Mouse (Mus musculus) lung, embryonic 14.5 days (tissue): Measurements from ENCODE around the gene Psmc3. TPM values are rescaled to one million over a fixed set of nuclear protein-coding genes. Genes with fewer than 3 reads are reported as not detected.

Experiments used
- ATAC-seq: fragments of 200-750 bp; cut with Nextera tagmentation; 2 replicates; pipeline ENCODE4 v1.8.0; 2017; ENCODE audit warnings: mild to moderate bottlenecking, moderate TSS enrichment, moderate library complexity; ENCODE audit not compliant: insufficient read depth
- DNase-seq: peaks from one replicate; pipeline ENCODE4 v3.0.0-alpha.2; 2015
- H3K27ac ChIP-seq: fragments of 300-500 bp; sonication (generic); 2 replicates; pipeline ENCODE4 v1.5.1; 2014; ENCODE audit warnings: low read depth, mild to moderate bottlenecking, moderate library complexity
- H3K27me3 ChIP-seq: fragments of 300-500 bp; sonication (generic); 2 replicates; pipeline ENCODE4 v1.6.1; 2014; ENCODE audit warnings: low read length, control low read depth; ENCODE audit not compliant: insufficient read depth
- H3K36me3 ChIP-seq: fragments of 300-500 bp; sonication (generic); 2 replicates; pipeline ENCODE4 v1.6.1; 2014; ENCODE audit warnings: control low read depth; ENCODE audit not compliant: insufficient read depth
- H3K4me1 ChIP-seq: fragments of 300-500 bp; sonication (generic); 2 replicates; pipeline ENCODE4 v1.6.1; 2014; ENCODE audit warnings: antibody characterized with exemption, control low read depth; ENCODE audit not compliant: insufficient read depth
- H3K4me2 ChIP-seq: fragments of 300-500 bp; sonication (generic); 2 replicates; pipeline ENCODE4 v1.6.1; 2014; ENCODE audit warnings: mild to moderate bottlenecking
- H3K4me3 ChIP-seq: fragments of 300-500 bp; sonication (generic); 2 replicates; pipeline ENCODE4 v1.5.1; 2014; ENCODE audit warnings: low read depth, low read length
- H3K9ac ChIP-seq: fragments of 300-500 bp; sonication (generic); 2 replicates; pipeline ENCODE4 v1.6.1; 2014
- H3K9me3 ChIP-seq: fragments of 300-500 bp; sonication (generic); 2 replicates; pipeline ENCODE4 v1.6.1; 2016; ENCODE audit warnings: low read depth, low read length, control low read depth
- CTCF ChIP-seq: IDR thresholded peaks from 2 replicates; pipeline ENCODE4 v1.5.1; 2016; ENCODE audit warnings: antibody characterized with exemption, low read depth
- WGBS: fragments of 180-500 bp; shearing (Covaris S2); extraction: QIAGEN DNeasy Blood & Tissue Kit; methylation state at CpG from one replicate; pipeline ENCODE4 v1.1.7; 2014; 5-methylcytosine and 5-hydroxymethylcytosine counted together
- polyA plus RNA-seq: library from polyadenylated mRNA; unstranded; fragments of >200 nt; fragmentation: Nextera tagmentation; extraction: Ambion mirVana; gene quantifications from 2 replicates; pipeline ENCODE4 v1.2.1, GENCODE M21; 2014

Gene Psmc3
- polyA plus RNA-seq, 1 experiment from 2014 or later = 322 TPM

GRCm38 (mm10) chr2:91069306-91070000 lies 15.6 kb downstream of the Psmc3 start:
- Histone ChIP-seq H3K9me3 (no peaks in the 10 kb centered on the region), H3K9ac (peak overlapping the region; percentile 57), H3K27me3 (no peaks in the 10 kb centered on the region), H3K27ac (peak overlapping the region; percentile 82), H3K36me3 (peaks cover 25% of the 10 kb centered on the region), H3K4me1 (peaks cover 6% of the 10 kb centered on the region; the same call in 1 of the 2 replicates), H3K4me2 (peak overlapping the region; percentile 86), H3K4me3 (peak overlapping the region; percentile 58)
- DNase-seq = peak; percentile 52
- no peak for TF ChIP-seq CTCF
- ATAC-seq = peak; percentile 9; the same call in 1 of the 2 replicates
- whole genome bisulfite sequencing = 4% methylated on average over 14 of the region's 14 CpGs

- TF ChIP-seq CTCF = peak; percentile 100
- Histone ChIP-seq H3K4me3 (peak within 1 kb of the TSS; percentile 58), H3K9ac (peak within 1 kb of the TSS; percentile 57), H3K36me3 (peaks cover 19% of the 10 kb centered on the region), H3K4me2 (peak within 1 kb of the TSS; percentile 86), H3K9me3 (no peaks in the 10 kb centered on the region), H3K4me1 (peaks cover 6% of the 10 kb centered on the region; the same call in 1 of the 2 replicates), H3K27ac (peak within 1 kb of the TSS; percentile 82), H3K27me3 (no peaks in the 10 kb centered on the region)
- WGBS = under 1% methylated on average over 68 of the region's 69 CpGs
- peak; percentile 97 for ATAC-seq
- DNase-seq = peak; percentile 97
These were observed 16.4 kb downstream of the Psmc3 start, which contains the start of gene Slc39a13 for GRCm38 (mm10) chr2:91070076-91070800. Gene Slc39a13, minus strand, starts transcription at chr2:91070417.

GRCm38 (mm10) chr2:91071059-91071458 lies 17.2 kb downstream of the Psmc3 start:
- Histone ChIP-seq H3K4me1 (peaks cover 6% of the 10 kb centered on the region; the same call in 1 of the 2 replicates), H3K36me3 (peaks cover 11% of the 10 kb centered on the region), H3K4me2 (peak overlapping the region; percentile 86), H3K9ac (peak overlapping the region; percentile 57), H3K27ac (peak overlapping the region; percentile 82), H3K27me3 (no peaks in the 10 kb centered on the region), H3K9me3 (no peaks in the 10 kb centered on the region), H3K4me3 (peak overlapping the region; percentile 58)
- TF ChIP-seq CTCF = no peak
- DNase-seq (no peak), ATAC-seq (no peak)
- WGBS = 81% methylated on average over 10 of the region's 10 CpGs

GRCm38 (mm10) chr2:91072092-91072491 lies 18.3 kb downstream of the Psmc3 start:
- Histone ChIP-seq H3K9me3 (no peaks in the 10 kb centered on the region), H3K9ac (no peak overlapping the region; the same call in 1 of the 2 replicates), H3K27ac (no peak overlapping the region), H3K27me3 (no peaks in the 10 kb centered on the region), H3K4me3 (no peak overlapping the region), H3K4me1 (peaks cover 6% of the 10 kb centered on the region; the same call in 1 of the 2 replicates), H3K4me2 (no peak overlapping the region), H3K36me3 (0 out of 2 replicates have a peak, but pooled peaks cover 4% of the 10 kb centered on the region)
- TF ChIP-seq CTCF = no peak
- DNase-seq (no peak), ATAC-seq (no peak)
- WGBS = 6% methylated on average over 1 of the region's 1 CpGs

- no peak for TF ChIP-seq CTCF
- no peaks in the 10 kb centered on the region for H3K9me3 ChIP-seq
- H3K4me1 ChIP-seq = no peaks in the 10 kb centered on the region
- 16% methylated on average over 12 of the region's 12 CpGs for WGBS
- DNase-seq = no peak
- H3K4me3 ChIP-seq = peak overlapping the region; percentile 51
- no peaks in the 10 kb centered on the region for H3K36me3 ChIP-seq
- H3K9ac ChIP-seq = peak overlapping the region; percentile 69; the same call in 1 of the 2 replicates
- ATAC-seq = no peak
- H3K27me3 ChIP-seq = no peaks in the 10 kb centered on the region
- H3K27ac ChIP-seq = no peak overlapping the region
- H3K4me2 ChIP-seq = peak overlapping the region; percentile 91
These were observed 24.1 kb downstream of the Psmc3 start for GRCm38 (mm10) chr2:91077957-91078313.

GRCm38 (mm10) chr2:91078314-91079025 lies 24.7 kb downstream of the Psmc3 start:
- no peak overlapping the region for H3K27ac ChIP-seq
- no peaks in the 10 kb centered on the region for H3K4me1 ChIP-seq
- H3K4me3 ChIP-seq = peak overlapping the region; percentile 51
- no peaks in the 10 kb centered on the region for H3K27me3 ChIP-seq
- no peak for TF ChIP-seq CTCF
- DNase-seq (peak; percentile 54), ATAC-seq (peak; percentile 77)
- H3K9ac ChIP-seq = peak overlapping the region; percentile 69
- H3K4me2 ChIP-seq = peak overlapping the region; percentile 91
- no peaks in the 10 kb centered on the region for H3K36me3 ChIP-seq
- no peaks in the 10 kb centered on the region for H3K9me3 ChIP-seq
- WGBS = 2% methylated on average over 23 of the region's 36 CpGs
